Mouse (Mus musculus): ENCODE data around the gene Ggt1. TPM values are rescaled to one million over a fixed set of nuclear protein-coding genes. Genes with fewer than 3 reads are reported as not detected.
A peak's percentile ranks its signal among the peaks of the same experiment; 100 is the strongest.
"Not testable (repeated sequence)": the region's sequence is repeated elsewhere in the genome, so short reads cannot be mapped to it uniquely, and the experiment has no call there.

Gene Ggt1
- total and polyA plus RNA-seq, 3 experiments: 1.3 to 3.8 (median 2.1) TPM

GRCm38 (mm10) chr10:75566321-75566720 lies 4.9 kb downstream of the Ggt1 start:
- Histone ChIP-seq H3K27me3 (replicated peaks) (peaks cover 4% of the 10 kb centered on the region), H3K79me2 (replicated peaks; ENCODE audit: control insufficient read depth, extremely low read depth, insufficient read depth, poor library complexity, severe bottlenecking) (no peaks in the 10 kb centered on the region), H3K4me3 (replicated peaks in 1 of 3; ENCODE audit: low read depth in 2 of 3, low read length in 2 of 3, poor library complexity in 1 of 3) (no peak overlapping the region), H3K4me1 (ENCODE audit: control insufficient read depth in 1 of 2, insufficient read depth in 2 of 2) (peaks cover 14 to 33% of the 10 kb centered on the region in 2 experiments), H3K9ac (ENCODE audit: insufficient read depth, low read depth) (no peak overlapping the region), H3K27ac (ENCODE audit: insufficient read depth, low read depth) (no peak overlapping the region), H3K36me3 (replicated peaks in 1 of 2; ENCODE audit: control insufficient read depth in 1 of 2, insufficient read depth in 1 of 2, low read length in 1 of 2) (no peaks in the 10 kb centered on the region), H3K4me2 (ENCODE audit: insufficient read depth, low read depth, poor library complexity, severe bottlenecking) (no peak overlapping the region), H3K9me3 (replicated peaks; ENCODE audit: low read length) (no peaks in the 10 kb centered on the region)
- in situ Hi-C loops (cut with MboI; ENCODE audit: low pct_ligation_motif_present, low pct_unique_long_range_greater_than_20kb, low sequenced_read_pairs): no loop called here
- dilution Hi-C loops (cut with MboI; ENCODE audit: extremely low pct_ligation_motif_present, extremely low pct_unique_long_range_greater_than_20kb, low sequenced_read_pairs): no loop called here
- DNase-seq (ENCODE audit: extremely low read depth): no peak
- TF ChIP-seq MAX (IDR thresholded peaks at IDR 0.05; ENCODE audit: low read length) (no peak), CTCF (conservative IDR thresholded peaks at IDR 0.05 in 1 of 2, IDR thresholded peaks at IDR 0.05 in 1 of 2; ENCODE audit: low read depth in 2 of 2, low read length in 2 of 2) (peak in 1 of 2 experiments; percentile 21; a peak in 2 of 4 replicates)

DNA sequence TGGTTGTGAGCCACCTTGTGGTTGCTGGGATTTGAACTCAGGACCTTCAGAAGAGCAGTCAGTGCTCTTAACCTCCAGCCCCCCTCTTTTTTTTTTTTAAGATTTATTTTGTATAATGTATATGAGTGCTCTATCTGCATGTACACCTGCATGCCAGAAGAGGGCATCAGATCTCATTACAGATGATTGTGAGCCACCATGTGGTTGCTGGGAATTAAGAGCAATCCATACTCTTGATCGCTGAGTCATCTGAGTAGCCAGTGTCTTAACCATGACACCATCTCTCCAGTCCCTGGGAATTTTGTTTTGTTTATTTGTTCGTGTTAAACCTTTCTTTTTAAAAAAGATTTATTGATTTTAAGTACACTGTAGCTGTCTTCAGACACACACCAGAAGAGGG lies 5.4 kb downstream of the Ggt1 start:
- peaks cover 16 to 38% of the 10 kb centered on the region in 2 experiments for H3K4me1 ChIP-seq (ENCODE audit: control insufficient read depth in 1 of 2, insufficient read depth in 2 of 2)
- DNase-seq (ENCODE audit: extremely low read depth); H3K36me3 ChIP-seq (replicated peaks in 1 of 2; ENCODE audit: control insufficient read depth in 1 of 2, insufficient read depth in 1 of 2, low read length in 1 of 2); in situ Hi-C loops (cut with MboI; ENCODE audit: low pct_ligation_motif_present, low pct_unique_long_range_greater_than_20kb, low sequenced_read_pairs); dilution Hi-C loops (cut with MboI; ENCODE audit: extremely low pct_ligation_motif_present, extremely low pct_unique_long_range_greater_than_20kb, low sequenced_read_pairs); H3K79me2 ChIP-seq (replicated peaks; ENCODE audit: control insufficient read depth, extremely low read depth, insufficient read depth, poor library complexity, severe bottlenecking); H3K9ac ChIP-seq (ENCODE audit: insufficient read depth, low read depth); H3K9me3 ChIP-seq (replicated peaks; ENCODE audit: low read length); H3K27me3 ChIP-seq (replicated peaks); H3K4me3 ChIP-seq (replicated peaks in 1 of 3; ENCODE audit: low read depth in 2 of 3, low read length in 2 of 3, poor library complexity in 1 of 3); H3K4me2 ChIP-seq (ENCODE audit: insufficient read depth, low read depth, poor library complexity, severe bottlenecking); H3K27ac ChIP-seq (ENCODE audit: insufficient read depth, low read depth): not testable (repeated sequence)
- peak in 1 of 2 experiments; percentile 32; a peak in 2 of 4 replicates for TF ChIP-seq CTCF (conservative IDR thresholded peaks at IDR 0.05 in 1 of 2, IDR thresholded peaks at IDR 0.05 in 1 of 2; ENCODE audit: low read depth in 2 of 2, low read length in 2 of 2)

GRCm38 (mm10) chr10:75568029-75568428 lies 6.6 kb downstream of the Ggt1 start:
- peaks cover 16 to 47% of the 10 kb centered on the region in 2 experiments for H3K4me1 ChIP-seq (ENCODE audit: control insufficient read depth in 1 of 2, insufficient read depth in 2 of 2)
- DNase-seq (ENCODE audit: extremely low read depth): no peak
- dilution Hi-C loops (cut with MboI; ENCODE audit: extremely low pct_ligation_motif_present, extremely low pct_unique_long_range_greater_than_20kb, low sequenced_read_pairs) (no loop called here), in situ Hi-C loops (cut with MboI; ENCODE audit: low pct_ligation_motif_present, low pct_unique_long_range_greater_than_20kb, low sequenced_read_pairs) (no loop called here)
- no peak overlapping the region for H3K4me2 ChIP-seq (ENCODE audit: insufficient read depth, low read depth, poor library complexity, severe bottlenecking)
- peaks cover under 1% of the 10 kb centered on the region for H3K27me3 ChIP-seq (replicated peaks)
- H3K9ac ChIP-seq (ENCODE audit: insufficient read depth, low read depth): no peak overlapping the region
- no peaks in the 10 kb centered on the region for H3K9me3 ChIP-seq (replicated peaks; ENCODE audit: low read length)
- no peak for TF ChIP-seq POLR2A (IDR thresholded peaks at IDR 0.05; ENCODE audit: low read depth, low read length)
- TF ChIP-seq SMC3 (IDR thresholded peaks at IDR 0.05; ENCODE audit: low read depth, low read length): no peak
- no peak for TF ChIP-seq MAZ (IDR thresholded peaks at IDR 0.05; ENCODE audit: low read depth, low read length)
- TF ChIP-seq USF2 (conservative IDR thresholded peaks at IDR 0.05; ENCODE audit: low read depth, low read length): no peak
- TF ChIP-seq NRF1 (IDR thresholded peaks at IDR 0.05; ENCODE audit: low read depth, low read length): no peak
- no peak for TF ChIP-seq ZC3H11A (IDR thresholded peaks at IDR 0.05; ENCODE audit: low read depth, low read length)
- TF ChIP-seq HCFC1 (IDR thresholded peaks at IDR 0.05; ENCODE audit: low read depth, low read length): no peak
- H3K79me2 ChIP-seq (replicated peaks; ENCODE audit: control insufficient read depth, extremely low read depth, insufficient read depth, poor library complexity, severe bottlenecking): no peaks in the 10 kb centered on the region
- H3K27ac ChIP-seq (ENCODE audit: insufficient read depth, low read depth): no peak overlapping the region
- no peak overlapping the region for H3K4me3 ChIP-seq (replicated peaks in 1 of 3; ENCODE audit: low read depth in 2 of 3, low read length in 2 of 3, poor library complexity in 1 of 3)
- H3K36me3 ChIP-seq (replicated peaks in 1 of 2; ENCODE audit: control insufficient read depth in 1 of 2, insufficient read depth in 1 of 2, low read length in 1 of 2): no peaks in the 10 kb centered on the region
